Mouse (Mus musculus) bone marrow, adult 2 months (tissue): ENCODE measurements around the gene Txndc17.

Experiments used
- CTCF ChIP-seq: fragments of 200-500 bp; IDR thresholded peaks from 2 replicates; pipeline ENCODE4 v1.5.1; 2011; ENCODE audit warnings: low read length, control low read depth; ENCODE audit not compliant: control insufficient read depth, insufficient read depth
- POLR2A ChIP-seq: fragments of 200-500 bp; IDR thresholded peaks from 2 replicates; pipeline ENCODE4 v1.6.1; 2011; ENCODE audit warnings: low read depth, mild to moderate bottlenecking, control low read depth, low read length, borderline replicate concordance; ENCODE audit not compliant: control insufficient read depth

GRCm38 (mm10) chr11:72169871-72170270 lies 37.5 kb upstream of the Txndc17 start:
- TF ChIP-seq CTCF = no peak
- TF ChIP-seq POLR2A = no peak
